Mouse (Mus musculus): ENCODE results near the gene Pgam5. TPM values are rescaled to one million over a fixed set of nuclear protein-coding genes. Genes with fewer than 3 reads are reported as not detected.

The Pgam5 gene
- polyA plus RNA-seq, 1 experiment from 2014 or later, result 107 TPM

DNA sequence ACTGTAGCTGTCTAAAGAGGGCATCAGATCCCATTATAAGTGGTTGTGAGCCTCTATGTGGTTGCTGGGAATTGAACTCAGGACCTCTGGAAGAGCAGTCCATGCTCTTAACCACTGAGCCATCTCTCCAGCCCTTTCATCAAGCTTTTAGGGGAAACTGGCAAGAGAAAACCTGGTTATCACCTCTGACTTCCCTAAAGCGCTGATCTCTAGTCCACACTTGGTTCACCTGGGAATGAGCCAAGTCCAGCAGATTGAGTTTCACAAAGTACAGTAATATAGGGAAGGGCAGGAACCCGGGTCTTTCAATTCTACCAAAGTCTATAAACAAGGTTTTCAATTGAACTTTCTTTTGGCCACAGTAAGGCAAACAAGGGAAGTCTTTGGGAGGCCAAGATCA lies 12.3 kb upstream of the Pgam5 start:
- no peaks in the 10 kb centered on the region for H3K36me3 ChIP-seq
- H3K4me3 ChIP-seq, result no peak overlapping the region
- no peak overlapping the region for H3K27ac ChIP-seq (replicated peaks)
- no peak for ATAC-seq (replicated peaks)
- H3K9ac ChIP-seq (replicated peaks), result no peak overlapping the region
- WGBS, result 85% methylated on average over 2 of the region's 2 CpGs
- peaks cover 14% of the 10 kb centered on the region for H3K4me1 ChIP-seq
- H3K4me2 ChIP-seq (replicated peaks), result no peak overlapping the region
- H3K9me3 ChIP-seq, result no peaks in the 10 kb centered on the region
- H3K27me3 ChIP-seq, result 0 out of 2 replicates have a peak, but pooled peaks cover 5% of the 10 kb centered on the region

DNA sequence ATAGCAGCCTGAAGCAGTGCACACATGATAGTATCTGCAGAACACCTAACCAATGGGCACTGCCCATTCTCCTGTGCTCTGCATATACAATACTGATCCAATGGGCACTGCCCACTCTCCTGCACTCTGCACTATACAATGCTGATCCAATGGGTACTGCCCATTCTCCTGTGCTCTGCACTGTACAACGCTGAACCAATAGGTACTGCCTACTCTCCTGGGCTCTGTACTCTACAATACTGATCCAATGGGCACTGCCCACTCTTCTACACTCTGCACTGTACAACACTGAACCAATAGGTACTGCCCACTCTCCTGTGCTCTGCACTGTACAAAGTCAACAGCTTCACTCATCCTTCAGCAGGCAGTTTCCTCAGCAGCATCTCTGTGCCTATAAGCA lies 7.2 kb upstream of the Pgam5 start:
- no peak overlapping the region for H3K27ac ChIP-seq (replicated peaks)
- H3K36me3 ChIP-seq, result no peaks in the 10 kb centered on the region
- 91% methylated on average over 1 of the region's 1 CpGs for WGBS
- no peaks in the 10 kb centered on the region for H3K4me1 ChIP-seq
- no peaks in the 10 kb centered on the region for H3K27me3 ChIP-seq
- no peak overlapping the region for H3K4me2 ChIP-seq (replicated peaks)
- H3K9me3 ChIP-seq, result no peaks in the 10 kb centered on the region
- no peak overlapping the region for H3K9ac ChIP-seq (replicated peaks)
- H3K4me3 ChIP-seq, result no peak overlapping the region
- peak; percentile 46; the same call in 1 of the 2 replicates for ATAC-seq (replicated peaks)

DNA sequence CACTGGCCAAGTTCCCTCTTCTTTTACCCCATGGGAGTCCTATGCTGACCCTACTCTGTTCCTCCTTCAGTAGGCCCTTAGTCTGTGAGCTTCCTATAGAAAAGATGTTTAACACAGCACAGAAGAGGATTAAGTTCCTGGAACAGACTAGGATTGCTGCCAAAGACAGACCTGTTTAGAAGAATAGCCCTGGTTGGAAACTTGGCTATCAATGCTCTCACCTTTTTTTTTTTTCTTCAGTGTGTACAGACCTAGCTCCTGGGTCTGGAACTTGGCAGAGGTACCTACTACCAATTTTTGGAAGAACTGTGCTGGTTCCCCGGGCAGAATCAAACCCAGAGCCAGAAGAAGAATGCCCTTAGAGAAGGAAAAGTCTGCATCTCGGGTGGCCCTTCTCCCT lies 6.7 kb upstream of the Pgam5 start:
- Histone ChIP-seq H3K4me3 (no peak overlapping the region), H3K27me3 (no peaks in the 10 kb centered on the region), H3K4me2 (replicated peaks) (no peak overlapping the region), H3K36me3 (no peaks in the 10 kb centered on the region), H3K27ac (replicated peaks) (no peak overlapping the region), H3K4me1 (no peaks in the 10 kb centered on the region), H3K9me3 (no peaks in the 10 kb centered on the region), H3K9ac (replicated peaks) (no peak overlapping the region)
- ATAC-seq (replicated peaks), result no peak
- WGBS, result 78% methylated on average over 2 of the region's 2 CpGs

DNA sequence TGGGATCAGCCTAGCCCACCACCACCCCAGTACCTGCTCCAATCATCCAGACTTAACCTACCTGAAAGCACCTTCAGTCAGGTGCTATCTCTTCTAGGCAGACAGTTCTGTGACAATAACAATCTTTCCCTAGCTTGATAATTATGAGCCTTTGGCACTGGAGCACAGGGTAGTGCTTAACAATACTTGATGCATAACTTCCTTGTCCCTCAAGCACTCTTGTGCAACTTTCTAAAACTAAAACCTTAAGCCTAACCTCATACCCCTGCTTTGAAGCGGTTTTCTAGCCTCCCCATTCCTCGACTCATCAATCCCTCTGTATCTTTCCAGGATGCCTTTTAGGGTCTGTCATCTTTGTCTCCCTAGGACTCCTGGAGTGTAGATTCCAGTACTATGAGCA lies 5.1 kb upstream of the Pgam5 start:
- Histone ChIP-seq H3K27me3 (no peaks in the 10 kb centered on the region), H3K4me2 (replicated peaks) (no peak overlapping the region), H3K9ac (replicated peaks) (no peak overlapping the region), H3K27ac (replicated peaks) (no peak overlapping the region), H3K4me3 (no peak overlapping the region), H3K9me3 (no peaks in the 10 kb centered on the region), H3K4me1 (no peaks in the 10 kb centered on the region), H3K36me3 (no peaks in the 10 kb centered on the region)
- ATAC-seq (replicated peaks), result no peak
- WGBS, result 71% methylated on average over 2 of the region's 2 CpGs

GRCm38 (mm10) chr5:110274147-110274546 lies 4.4 kb upstream of the Pgam5 start:
- Histone ChIP-seq H3K4me1 (peaks cover 1% of the 10 kb centered on the region), H3K27me3 (no peaks in the 10 kb centered on the region), H3K36me3 (no peaks in the 10 kb centered on the region), H3K9me3 (no peaks in the 10 kb centered on the region), H3K27ac (replicated peaks) (no peak overlapping the region), H3K9ac (replicated peaks) (no peak overlapping the region), H3K4me2 (replicated peaks) (no peak overlapping the region), H3K4me3 (no peak overlapping the region)
- no peak for ATAC-seq (replicated peaks)
- 79% methylated on average over 4 of the region's 4 CpGs for WGBS

- WGBS, result 92% methylated on average over 6 of the region's 6 CpGs
- no peak overlapping the region for H3K4me3 ChIP-seq
- H3K9me3 ChIP-seq, result no peaks in the 10 kb centered on the region
- H3K27ac ChIP-seq (replicated peaks), result no peak overlapping the region
- peaks cover 17% of the 10 kb centered on the region for H3K36me3 ChIP-seq
- no peak overlapping the region for H3K4me2 ChIP-seq (replicated peaks)
- peak; percentile 27 for ATAC-seq (replicated peaks)
- H3K9ac ChIP-seq (replicated peaks), result no peak overlapping the region
- no peaks in the 10 kb centered on the region for H3K27me3 ChIP-seq
- peaks cover 10% of the 10 kb centered on the region for H3K4me1 ChIP-seq
Observed at GRCm38 (mm10) chr5:110270242-110270641, 529 bp upstream of the Pgam5 start.

- Histone ChIP-seq H3K27me3 (no peaks in the 10 kb centered on the region), H3K4me3 (no peak overlapping the region), H3K9ac (replicated peaks) (no peak overlapping the region), H3K4me2 (replicated peaks) (no peak overlapping the region), H3K36me3 (peaks cover 30% of the 10 kb centered on the region), H3K4me1 (peaks cover 10% of the 10 kb centered on the region), H3K9me3 (no peaks in the 10 kb centered on the region), H3K27ac (replicated peaks) (no peak overlapping the region)
- 94% methylated on average over 4 of the region's 4 CpGs for WGBS
- no peak for ATAC-seq (replicated peaks)
Observed at GRCm38 (mm10) chr5:110266941-110267340, 2.8 kb downstream of the Pgam5 start.

DNA sequence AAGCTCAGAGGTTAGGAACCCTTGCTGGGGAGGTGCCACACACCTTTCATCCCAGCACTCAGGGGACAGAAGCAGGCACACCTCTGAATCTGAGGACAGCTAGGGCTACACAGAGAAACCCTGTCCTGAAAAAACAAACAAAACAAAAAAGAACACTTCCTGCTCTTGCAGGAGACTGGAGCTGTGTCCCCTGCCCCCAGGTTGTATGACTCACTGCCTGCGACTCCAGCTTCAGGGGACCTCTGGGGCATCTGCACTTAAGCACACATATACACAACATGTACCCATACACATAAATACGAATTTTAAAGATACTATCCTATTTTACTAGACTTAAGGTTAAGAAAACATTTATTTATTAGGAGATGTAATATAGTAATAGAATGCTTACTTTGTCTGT lies 25.6 kb downstream of the Pgam5 start:
- Histone ChIP-seq H3K4me2 (replicated peaks) (no peak overlapping the region), H3K36me3 (peaks cover 87% of the 10 kb centered on the region), H3K4me1 (no peaks in the 10 kb centered on the region), H3K9ac (replicated peaks) (no peak overlapping the region), H3K9me3 (no peaks in the 10 kb centered on the region), H3K27me3 (no peaks in the 10 kb centered on the region), H3K27ac (replicated peaks) (no peak overlapping the region), H3K4me3 (no peak overlapping the region)
- no peak for ATAC-seq (replicated peaks)
- WGBS, result 88% methylated on average over 2 of the region's 2 CpGs

- peaks cover 33% of the 10 kb centered on the region for H3K36me3 ChIP-seq
- no peak overlapping the region for H3K27ac ChIP-seq (replicated peaks)
- H3K4me2 ChIP-seq (replicated peaks), result peak overlapping the region; percentile 67; the same call in 1 of the 2 replicates
- H3K9me3 ChIP-seq, result no peaks in the 10 kb centered on the region
- no peaks in the 10 kb centered on the region for H3K27me3 ChIP-seq
- H3K4me1 ChIP-seq, result peaks cover 24% of the 10 kb centered on the region
- H3K9ac ChIP-seq (replicated peaks), result no peak overlapping the region
- no peak overlapping the region for H3K4me3 ChIP-seq
- 89% methylated on average over 6 of the region's 6 CpGs for WGBS
- no peak for ATAC-seq (replicated peaks)
Observed at GRCm38 (mm10) chr5:110232346-110232745, 37.4 kb downstream of the Pgam5 start.

DNA sequence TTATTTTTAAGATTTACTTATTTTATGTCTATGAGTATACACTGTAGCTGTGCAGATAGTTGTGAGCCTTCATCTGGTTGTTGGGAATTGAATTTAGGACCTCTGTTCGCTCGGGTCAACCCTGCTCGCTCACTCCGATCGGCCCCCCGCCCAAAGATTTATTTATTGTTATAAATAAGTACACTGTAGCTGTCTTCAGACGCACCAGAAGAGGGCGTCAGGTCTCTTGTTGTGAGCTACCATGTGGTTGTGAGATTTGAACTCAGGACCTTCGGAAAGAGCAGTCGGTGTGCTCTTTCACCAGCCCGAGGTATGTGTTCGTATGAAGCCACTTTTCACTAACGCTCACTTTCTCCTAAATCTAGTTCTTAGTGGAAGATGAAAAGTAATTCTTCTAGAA lies 38.1 kb downstream of the Pgam5 start:
- Histone ChIP-seq H3K27me3 (no peaks in the 10 kb centered on the region), H3K4me1 (peaks cover 24% of the 10 kb centered on the region), H3K4me3 (peak overlapping the region; percentile 59), H3K4me2 (replicated peaks) (peak overlapping the region; percentile 67), H3K36me3 (peaks cover 32% of the 10 kb centered on the region), H3K27ac (replicated peaks) (no peak overlapping the region), H3K9ac (replicated peaks) (peak overlapping the region; percentile 94), H3K9me3 (no peaks in the 10 kb centered on the region)
- ATAC-seq (replicated peaks), result no peak
- WGBS, result 46% methylated on average over 13 of the region's 13 CpGs

DNA sequence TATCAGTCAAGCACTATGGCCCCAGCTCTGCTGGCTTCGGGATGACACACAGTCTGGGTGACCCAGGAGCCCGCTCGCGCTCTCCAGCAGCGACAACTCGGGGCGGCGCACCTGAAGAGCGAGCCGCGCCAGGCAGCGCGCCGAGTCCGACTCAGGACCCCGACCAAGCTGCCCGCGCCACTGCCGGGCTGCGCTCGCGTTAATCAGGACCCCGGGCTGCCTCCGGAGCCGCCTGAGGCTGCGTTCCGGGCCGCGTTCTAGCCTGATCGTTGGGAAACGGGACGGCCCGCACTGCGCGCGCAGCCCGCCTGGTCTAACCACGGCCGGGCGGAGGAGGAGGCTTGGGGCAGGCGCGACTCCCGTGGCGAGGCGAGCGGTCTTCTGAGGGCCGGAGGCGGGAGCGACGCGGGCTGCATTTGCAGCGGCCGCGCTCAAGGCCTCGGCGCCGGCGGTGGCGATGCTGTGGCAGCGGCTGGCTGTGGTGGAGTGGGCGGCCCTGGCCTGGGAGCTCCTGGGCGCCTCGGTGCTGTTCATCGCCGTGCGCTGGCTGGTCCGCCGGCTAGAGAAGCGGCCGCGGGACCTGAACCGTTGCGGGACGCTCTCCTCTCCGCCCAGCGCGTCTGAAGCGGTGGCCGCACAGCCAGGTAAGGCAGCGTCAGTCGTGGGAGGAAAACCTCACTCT lies 38.8 kb downstream of the Pgam5 start, which contains the start of gene Ankle2:
TSS of gene Ankle2 (plus strand) at position 225 of the 682 bp plus-strand sequence.
- Histone ChIP-seq H3K9ac (replicated peaks) (peak within 1 kb of the TSS; percentile 94), H3K36me3 (peaks cover 28% of the 10 kb centered on the region), H3K27me3 (no peaks in the 10 kb centered on the region), H3K27ac (replicated peaks) (peak within 1 kb of the TSS; percentile 95), H3K4me2 (replicated peaks) (peak within 1 kb of the TSS; percentile 67), H3K9me3 (no peaks in the 10 kb centered on the region), H3K4me1 (peaks cover 24% of the 10 kb centered on the region), H3K4me3 (peak within 1 kb of the TSS; percentile 59)
- ATAC-seq (replicated peaks), result peak; percentile 98
- WGBS, result under 1% methylated on average over 81 of the region's 81 CpGs

GRCm38 (mm10) chr5:110230401-110230779 lies 39.3 kb downstream of the Pgam5 start:
- 0 out of 2 replicates have a peak, but pooled peaks have one; percentile 12 for ATAC-seq (replicated peaks)
- H3K9me3 ChIP-seq, result no peaks in the 10 kb centered on the region
- 9% methylated on average over 8 of the region's 8 CpGs for WGBS
- peak overlapping the region; percentile 94 for H3K9ac ChIP-seq (replicated peaks)
- H3K4me1 ChIP-seq, result peaks cover 24% of the 10 kb centered on the region
- peak overlapping the region; percentile 95 for H3K27ac ChIP-seq (replicated peaks)
- peak overlapping the region; percentile 67 for H3K4me2 ChIP-seq (replicated peaks)
- H3K4me3 ChIP-seq, result peak overlapping the region; percentile 59
- H3K36me3 ChIP-seq, result peaks cover 25% of the 10 kb centered on the region
- no peaks in the 10 kb centered on the region for H3K27me3 ChIP-seq

All from forebrain, embryonic 15.5 days (tissue).